Mouse (Mus musculus) hindbrain, embryonic 15.5 days (tissue): ENCODE measurements around the gene Rcan2. TPM values are rescaled to one million over a fixed set of nuclear protein-coding genes. Genes with fewer than 3 reads are reported as not detected.

Experiments
- polyA plus RNA-seq: library from polyadenylated mRNA; unstranded; fragments of >200 nt; fragmentation: Nextera tagmentation; extraction: Ambion mirVana; gene quantifications from 2 replicates; pipeline ENCODE4 v1.2.1, GENCODE M21; 2015

Gene Rcan2
- polyA plus RNA-seq, 1 experiment from 2014 or later, result 132 TPM

Other genes with a start within 250 kb of the Rcan2 start
- gene Pla2g7, start 233.3 kb upstream of the Rcan2 start, polyA plus RNA-seq, result 116 and 122 TPM in 2 replicates
- gene Tdrd6, start 171.1 kb upstream of the Rcan2 start, polyA plus RNA-seq, result 0.61 and 0.66 TPM in 2 replicates
- gene Slc25a27, start 134.1 kb upstream of the Rcan2 start, polyA plus RNA-seq, result 105 and 107 TPM in 2 replicates
- 14.5 and 14.7 TPM in 2 replicates for gene Cyp39a1, start 133.9 kb upstream of the Rcan2 start, polyA plus RNA-seq